Mouse (Mus musculus) small intestine, adult 2 months (tissue): ENCODE measurements around the gene Tatdn2.

ENCODE experiments used
- CTCF ChIP-seq: fragments of 200-500 bp; IDR thresholded peaks from 2 replicates; pipeline ENCODE4 v1.5.1; 2012; ENCODE audit warnings: low read depth, mild to moderate bottlenecking, control low read depth, inconsistent platforms, low read length, moderate library complexity, mixed read lengths; ENCODE audit not compliant: insufficient replicate concordance, insufficient read length; ENCODE audit errors: extremely low read depth
- POLR2A ChIP-seq: fragments of 200-500 bp; IDR thresholded peaks from 2 replicates; pipeline ENCODE4 v1.6.1; 2012; ENCODE audit warnings: low read depth, mild to moderate bottlenecking, control low read depth, inconsistent platforms, low read length, moderate library complexity

GRCm38 (mm10) chr6:113748351-113748750, 51.5 kb downstream of the Tatdn2 start:
- TF ChIP-seq CTCF (no peak), POLR2A (no peak)
